Mouse (Mus musculus) stomach, postnatal 0 days (tissue): ENCODE data around the gene Cth.

Source experiments
- CTCF ChIP-seq: IDR thresholded peaks from 2 replicates; pipeline ENCODE4 v1.5.1; 2016; ENCODE audit warnings: antibody characterized with exemption, low read depth, mild to moderate bottlenecking, moderate library complexity
- EP300 ChIP-seq: optimal IDR thresholded peaks from 2 replicates; pipeline ENCODE3; 2016; ENCODE audit warnings: antibody characterized with exemption

GRCm38 (mm10) chr3:157876439-157877156 lies 48.3 kb downstream of the Cth start:
- TF ChIP-seq CTCF (peak; percentile 92), EP300 (no peak)
